Mouse (Mus musculus): Measurements from ENCODE around the gene Nppa.

Gene Nppa

GRCm38 (mm10) chr4:148000202-148000772 is at the start of gene Nppa:
Nppa (plus strand) TSS chr4:148000722.
- DNase-seq (ENCODE audit: low spot score), result no peak

- DNase-seq (ENCODE audit: low spot score), result no peak
These were observed 46.9 kb upstream of the Nppa start for GRCm38 (mm10) chr4:147953590-147953989.

- DNase-seq (ENCODE audit: low spot score), result no peak
These were observed 43.4 kb upstream of the Nppa start for GRCm38 (mm10) chr4:147957141-147957540.

- no peak for DNase-seq (ENCODE audit: low spot score)
These were observed 40.4 kb upstream of the Nppa start for GRCm38 (mm10) chr4:147959881-147960831.

GRCm38 (mm10) chr4:147962781-147963180 is 37.7 kb upstream of the Nppa start:
- DNase-seq (ENCODE audit: low spot score), result no peak

- DNase-seq (ENCODE audit: low spot score), result no peak
These were observed 36.9 kb upstream of the Nppa start for GRCm38 (mm10) chr4:147963623-147964022.

- no peak for DNase-seq (ENCODE audit: low spot score)
These were observed 34.8 kb upstream of the Nppa start for GRCm38 (mm10) chr4:147965712-147966111.

- no peak for DNase-seq (ENCODE audit: low spot score)
These were observed 31.7 kb upstream of the Nppa start for GRCm38 (mm10) chr4:147968816-147969215.

- no peak for DNase-seq (ENCODE audit: low spot score)
These were observed 31.2 kb upstream of the Nppa start for GRCm38 (mm10) chr4:147969337-147969736.

- no peak for DNase-seq (ENCODE audit: low spot score)
These were observed 24.3 kb upstream of the Nppa start for GRCm38 (mm10) chr4:147976237-147976636.

- DNase-seq (ENCODE audit: low spot score), result no peak
These were observed 22.8 kb upstream of the Nppa start for GRCm38 (mm10) chr4:147977726-147978125.

GRCm38 (mm10) chr4:147978391-147978790 is 22.1 kb upstream of the Nppa start:
- no peak for DNase-seq (ENCODE audit: low spot score)

- no peak for DNase-seq (ENCODE audit: low spot score)
These were observed 21.1 kb upstream of the Nppa start for GRCm38 (mm10) chr4:147979441-147979860.

GRCm38 (mm10) chr4:147985205-147986132 is 15.1 kb upstream of the Nppa start, which contains the start of gene Nppb:
Nppb (plus strand) TSS chr4:147985788.
- no peak for DNase-seq (ENCODE audit: low spot score)

GRCm38 (mm10) chr4:147993571-147994095 is 6.9 kb upstream of the Nppa start:
- DNase-seq (ENCODE audit: low spot score), result no peak

GRCm38 (mm10) chr4:147995311-147995710 is 5.2 kb upstream of the Nppa start:
- DNase-seq (ENCODE audit: low spot score), result no peak

GRCm38 (mm10) chr4:148001013-148001789 is 679 bp downstream of the Nppa start:
- no peak for DNase-seq (ENCODE audit: low spot score)

- DNase-seq (ENCODE audit: low spot score), result no peak
These were observed 1.3 kb downstream of the Nppa start for GRCm38 (mm10) chr4:148001866-148002265.

- DNase-seq (ENCODE audit: low spot score), result no peak
These were observed 3.8 kb downstream of the Nppa start for GRCm38 (mm10) chr4:148004361-148004760.

GRCm38 (mm10) chr4:148008412-148008811 is 7.9 kb downstream of the Nppa start:
- no peak for DNase-seq (ENCODE audit: low spot score)

- no peak for DNase-seq (ENCODE audit: low spot score)
These were observed 9.1 kb downstream of the Nppa start for GRCm38 (mm10) chr4:148009641-148010040.
